Mouse (Mus musculus) 416B (cell line): ENCODE measurements around the gene Olfr1298.

Experiments
- DNase-seq: peaks from one replicate; pipeline ENCODE4 v3.0.0; 2011; ENCODE audit warnings: low read depth

Gene Olfr1298

GRCm38 (mm10) chr2:111649101-111649500, at the start of gene Olfr1298:
Olfr1298 (minus strand) TSS chr2:111649201.
- DNase-seq = no peak

DNA sequence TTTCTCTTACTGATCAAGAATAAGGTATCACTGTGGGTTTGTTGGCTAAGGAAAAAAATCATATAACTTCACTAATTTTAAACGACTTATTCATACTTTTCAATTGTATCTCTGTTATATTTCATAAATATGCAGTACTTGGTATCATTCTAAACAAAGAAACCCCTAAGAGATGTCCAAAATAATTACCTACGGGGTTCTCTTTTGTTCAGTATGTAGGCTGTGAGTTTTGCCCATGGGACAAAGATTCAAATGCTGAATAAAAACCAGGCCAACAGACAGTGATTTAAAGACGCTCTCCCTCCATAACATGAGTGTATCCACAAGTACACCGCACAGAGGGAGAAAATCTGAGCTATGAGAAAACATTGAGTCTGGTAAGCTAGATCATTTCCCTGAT, 12.1 kb upstream of the Olfr1298 start, which contains the start of gene Olfr1299:
Gene Olfr1299, plus strand, starts transcription at position 301 of the 400 bp plus-strand sequence.
- no peak for DNase-seq

- DNase-seq = no peak
These were observed 22.6 kb downstream of the Olfr1298 start, which contains the start of gene Olfr1297 for GRCm38 (mm10) chr2:111626397-111626796. Olfr1297 (minus strand) TSS chr2:111626497.
